Mouse (Mus musculus): ENCODE measurements around the gene Tmprss11b. TPM values are rescaled to one million over a fixed set of nuclear protein-coding genes. Genes with fewer than 3 reads are reported as not detected.
"Not testable (repeated sequence)": the region's sequence is repeated elsewhere in the genome, so short reads cannot be mapped to it uniquely, and the experiment has no call there.

The Tmprss11b gene
- polyA plus RNA-seq (2015; fragmentation: Nextera tagmentation; extraction: Ambion mirVana) = not detected in 2 replicates

GRCm38 (mm10) chr5:86676262-86676661 is at the start of gene Tmprss11b:
Gene Tmprss11b, minus strand, starts transcription at chr5:86676362.
- H3K4me2 ChIP-seq (replicated peaks; ENCODE audit: low read depth, low read length) = no peak within 1 kb of the TSS
- 72% methylated on average over 5 of the region's 5 CpGs for WGBS
- H3K4me3 ChIP-seq (ENCODE audit: low read length) = no peak within 1 kb of the TSS
- H3K9ac ChIP-seq (replicated peaks; ENCODE audit: low read length) = no peak within 1 kb of the TSS
- H3K27ac ChIP-seq (ENCODE audit: low read length) = no peak within 1 kb of the TSS
- H3K27me3 ChIP-seq (ENCODE audit: insufficient read depth, low read length) = no peaks in the 10 kb centered on the region
- no peaks in the 10 kb centered on the region for H3K9me3 ChIP-seq (ENCODE audit: low read length)
- no peak for ATAC-seq (ENCODE audit: low FRiP score, low TSS enrichment)
- no peaks in the 10 kb centered on the region for H3K4me1 ChIP-seq (ENCODE audit: insufficient read depth, low read length)
- no peaks in the 10 kb centered on the region for H3K36me3 ChIP-seq (ENCODE audit: insufficient read depth, low read length)

DNA sequence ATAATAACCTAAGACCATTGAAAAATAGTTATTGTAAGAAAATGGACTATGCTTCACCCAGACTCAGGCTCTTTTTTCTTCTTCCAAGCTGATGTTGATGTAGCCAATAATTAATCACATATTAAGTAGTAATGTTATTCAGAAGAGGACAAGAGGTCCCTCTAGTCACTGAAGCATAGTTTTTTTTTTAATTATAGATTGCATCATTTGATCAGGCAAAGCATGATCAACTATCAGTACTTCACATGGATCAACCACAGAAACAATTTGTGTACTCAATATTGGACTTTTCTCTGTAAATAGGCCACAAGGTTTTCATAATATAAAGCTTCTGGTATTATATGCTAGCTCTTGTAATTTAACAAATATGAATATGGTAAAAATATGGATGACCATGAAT is 48.9 kb upstream of the Tmprss11b start:
- Histone ChIP-seq H3K27ac (ENCODE audit: low read length) (no peak overlapping the region), H3K9ac (replicated peaks; ENCODE audit: low read length) (no peak overlapping the region), H3K4me2 (replicated peaks; ENCODE audit: low read depth, low read length) (no peak overlapping the region), H3K4me3 (ENCODE audit: low read length) (no peak overlapping the region), H3K9me3 (ENCODE audit: low read length) (no peaks in the 10 kb centered on the region), H3K4me1 (ENCODE audit: insufficient read depth, low read length) (no peaks in the 10 kb centered on the region), H3K27me3 (ENCODE audit: insufficient read depth, low read length) (no peaks in the 10 kb centered on the region), H3K36me3 (ENCODE audit: insufficient read depth, low read length) (no peaks in the 10 kb centered on the region)
- ATAC-seq (ENCODE audit: low FRiP score, low TSS enrichment) = no peak

DNA sequence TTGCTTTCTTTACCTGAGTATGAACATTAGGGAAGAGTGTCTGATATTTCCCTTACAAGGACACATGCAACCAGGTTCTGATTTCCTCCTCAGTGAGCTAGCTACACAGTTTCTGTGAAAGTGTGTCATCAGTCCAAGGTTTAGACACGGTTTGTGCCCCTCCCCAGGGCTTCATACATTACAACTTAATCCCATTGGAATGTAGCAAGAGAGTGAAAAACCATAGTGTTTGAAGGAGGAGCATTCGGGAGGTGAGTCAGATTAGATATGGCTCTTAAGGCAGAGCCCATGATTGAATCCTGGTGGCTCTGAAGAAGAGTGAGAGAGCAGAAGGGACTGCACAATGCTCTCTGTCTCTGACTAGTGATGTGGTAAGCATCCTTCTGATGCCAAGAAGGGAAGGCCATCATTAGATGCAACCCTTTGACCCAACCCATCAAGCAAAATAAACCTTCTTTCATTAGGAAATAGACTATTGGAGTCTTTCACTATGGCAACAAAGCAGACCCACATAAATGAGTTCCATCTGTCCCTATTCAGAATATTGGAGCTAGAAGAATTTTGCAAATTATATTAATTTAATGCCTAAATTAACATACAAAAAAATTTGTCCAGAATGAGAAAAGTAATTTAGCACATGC is 46.8 kb upstream of the Tmprss11b start:
- Histone ChIP-seq H3K4me2 (replicated peaks; ENCODE audit: low read depth, low read length) (no peak overlapping the region), H3K36me3 (ENCODE audit: insufficient read depth, low read length) (no peaks in the 10 kb centered on the region), H3K4me1 (ENCODE audit: insufficient read depth, low read length) (no peaks in the 10 kb centered on the region), H3K27me3 (ENCODE audit: insufficient read depth, low read length) (no peaks in the 10 kb centered on the region), H3K27ac (ENCODE audit: low read length) (no peak overlapping the region), H3K9ac (replicated peaks; ENCODE audit: low read length) (no peak overlapping the region), H3K9me3 (ENCODE audit: low read length) (no peaks in the 10 kb centered on the region), H3K4me3 (ENCODE audit: low read length) (no peak overlapping the region)
- no peak for ATAC-seq (ENCODE audit: low FRiP score, low TSS enrichment)
- 72% methylated on average over 2 of the region's 2 CpGs for WGBS

DNA sequence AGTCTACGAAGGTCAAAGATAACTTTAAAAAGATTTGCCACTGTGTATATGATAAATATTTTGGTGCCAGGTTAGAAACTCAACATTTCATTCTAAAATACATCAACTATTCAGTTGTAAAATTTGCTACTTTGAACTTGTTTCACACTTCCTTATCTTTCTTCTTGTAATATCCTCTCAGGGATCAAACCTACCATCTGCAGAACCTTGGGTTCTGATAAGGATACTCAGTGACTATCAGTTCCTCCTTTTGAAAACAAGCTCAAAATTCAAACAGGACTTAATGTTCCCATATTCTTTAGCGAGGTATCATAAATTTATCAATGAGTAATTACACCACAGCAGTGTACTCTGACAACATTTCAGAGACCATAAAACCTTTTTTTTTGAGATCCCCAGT is 38.8 kb upstream of the Tmprss11b start:
- Histone ChIP-seq H3K27ac (ENCODE audit: low read length) (no peak overlapping the region), H3K36me3 (ENCODE audit: insufficient read depth, low read length) (no peaks in the 10 kb centered on the region), H3K9me3 (ENCODE audit: low read length) (no peaks in the 10 kb centered on the region), H3K27me3 (ENCODE audit: insufficient read depth, low read length) (no peaks in the 10 kb centered on the region), H3K4me1 (ENCODE audit: insufficient read depth, low read length) (no peaks in the 10 kb centered on the region), H3K4me2 (replicated peaks; ENCODE audit: low read depth, low read length) (no peak overlapping the region), H3K4me3 (ENCODE audit: low read length) (no peak overlapping the region), H3K9ac (replicated peaks; ENCODE audit: low read length) (no peak overlapping the region)
- ATAC-seq (ENCODE audit: low FRiP score, low TSS enrichment) = no peak
- WGBS = 88% methylated on average over 2 of the region's 2 CpGs

DNA sequence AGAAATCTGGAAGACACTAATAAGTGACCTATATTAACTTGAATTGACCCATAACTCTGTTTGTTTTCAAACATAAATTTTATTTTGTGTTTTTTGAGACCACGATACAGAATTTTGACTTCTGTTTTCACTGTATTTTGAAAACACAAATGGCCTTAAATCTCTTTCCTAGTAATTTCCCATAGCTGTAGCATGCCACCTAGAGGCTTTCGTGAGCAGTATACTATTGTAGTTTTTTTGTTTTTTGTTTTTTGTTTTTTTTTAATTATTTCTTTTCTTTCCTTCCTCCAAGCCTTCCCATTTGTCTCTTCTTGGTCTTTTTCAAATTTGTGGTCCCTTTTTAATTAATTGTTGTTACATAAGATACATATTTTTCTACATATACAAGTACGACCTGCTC is 28.8 kb upstream of the Tmprss11b start:
- Histone ChIP-seq H3K9me3 (ENCODE audit: low read length) (no peaks in the 10 kb centered on the region), H3K9ac (replicated peaks; ENCODE audit: low read length) (no peak overlapping the region), H3K27me3 (ENCODE audit: insufficient read depth, low read length) (no peaks in the 10 kb centered on the region), H3K4me1 (ENCODE audit: insufficient read depth, low read length) (no peaks in the 10 kb centered on the region), H3K4me2 (replicated peaks; ENCODE audit: low read depth, low read length) (no peak overlapping the region), H3K4me3 (ENCODE audit: low read length) (no peak overlapping the region), H3K27ac (ENCODE audit: low read length) (no peak overlapping the region), H3K36me3 (ENCODE audit: insufficient read depth, low read length) (no peaks in the 10 kb centered on the region)
- WGBS = 76% methylated on average over 3 of the region's 3 CpGs
- no peak for ATAC-seq (ENCODE audit: low FRiP score, low TSS enrichment)

DNA sequence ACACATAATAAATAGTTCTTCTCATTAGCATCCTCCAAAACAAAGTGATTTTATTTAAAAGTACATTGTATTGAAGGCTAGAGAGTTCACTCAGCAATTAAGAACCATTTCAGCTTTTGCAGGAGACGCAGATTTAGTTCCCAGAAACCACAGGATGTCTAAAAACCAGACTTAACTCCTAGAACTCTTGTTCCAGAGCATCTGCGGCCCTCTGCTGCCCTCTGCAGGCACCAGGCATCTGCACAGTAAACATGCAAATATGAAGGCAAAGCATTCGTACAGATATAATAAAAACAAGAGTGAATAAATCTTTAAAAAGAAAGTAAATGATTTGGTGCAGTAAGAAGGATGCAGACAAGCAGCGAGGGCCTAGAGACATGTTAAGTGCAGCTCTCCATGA is 8.5 kb upstream of the Tmprss11b start:
- Histone ChIP-seq H3K27ac (ENCODE audit: low read length) (no peak overlapping the region), H3K9me3 (ENCODE audit: low read length) (no peaks in the 10 kb centered on the region), H3K4me2 (replicated peaks; ENCODE audit: low read depth, low read length) (no peak overlapping the region), H3K4me1 (ENCODE audit: insufficient read depth, low read length) (no peaks in the 10 kb centered on the region), H3K9ac (replicated peaks; ENCODE audit: low read length) (no peak overlapping the region), H3K4me3 (ENCODE audit: low read length) (no peak overlapping the region), H3K27me3 (ENCODE audit: insufficient read depth, low read length) (no peaks in the 10 kb centered on the region), H3K36me3 (ENCODE audit: insufficient read depth, low read length) (no peaks in the 10 kb centered on the region)
- 62% methylated on average over 4 of the region's 4 CpGs for WGBS
- no peak for ATAC-seq (ENCODE audit: low FRiP score, low TSS enrichment)

DNA sequence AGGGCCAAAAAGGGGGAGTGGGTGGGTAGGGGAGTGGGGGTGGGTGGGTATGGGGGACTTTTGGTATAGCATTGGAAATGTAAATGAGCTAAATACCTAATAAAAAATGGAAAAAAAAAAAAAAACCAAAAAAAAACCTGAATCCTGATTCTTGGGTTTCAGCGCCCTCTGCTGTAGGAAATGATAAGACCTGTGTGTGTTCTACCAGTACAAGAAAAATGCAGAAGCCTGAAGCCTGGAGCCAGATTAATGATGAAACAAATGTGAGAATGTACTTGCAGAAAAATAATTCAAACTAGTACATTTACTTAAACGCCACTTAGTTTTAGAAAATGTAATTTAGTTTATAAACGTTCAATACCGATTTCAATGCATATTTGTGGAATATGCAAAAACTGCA is 27.0 kb downstream of the Tmprss11b start:
- H3K9me3 ChIP-seq (ENCODE audit: low read length); H3K27ac ChIP-seq (ENCODE audit: low read length); H3K4me1 ChIP-seq (ENCODE audit: insufficient read depth, low read length); H3K36me3 ChIP-seq (ENCODE audit: insufficient read depth, low read length); H3K27me3 ChIP-seq (ENCODE audit: insufficient read depth, low read length); H3K9ac ChIP-seq (replicated peaks; ENCODE audit: low read length); H3K4me2 ChIP-seq (replicated peaks; ENCODE audit: low read depth, low read length); ATAC-seq (ENCODE audit: low FRiP score, low TSS enrichment); H3K4me3 ChIP-seq (ENCODE audit: low read length): not testable (repeated sequence)
- WGBS = 30% methylated on average over 4 of the region's 4 CpGs

- Histone ChIP-seq H3K4me1 (ENCODE audit: insufficient read depth, low read length) (no peaks in the 10 kb centered on the region), H3K4me2 (replicated peaks; ENCODE audit: low read depth, low read length) (no peak overlapping the region), H3K36me3 (ENCODE audit: insufficient read depth, low read length) (no peaks in the 10 kb centered on the region), H3K9ac (replicated peaks; ENCODE audit: low read length) (no peak overlapping the region), H3K27me3 (ENCODE audit: insufficient read depth, low read length) (no peaks in the 10 kb centered on the region), H3K9me3 (ENCODE audit: low read length) (no peaks in the 10 kb centered on the region), H3K4me3 (ENCODE audit: low read length) (no peak overlapping the region), H3K27ac (ENCODE audit: low read length) (no peak overlapping the region)
- ATAC-seq (ENCODE audit: low FRiP score, low TSS enrichment) = no peak
- WGBS = 59% methylated on average over 3 of the region's 3 CpGs
Observed at GRCm38 (mm10) chr5:86640795-86641194, 35.4 kb downstream of the Tmprss11b start.

DNA sequence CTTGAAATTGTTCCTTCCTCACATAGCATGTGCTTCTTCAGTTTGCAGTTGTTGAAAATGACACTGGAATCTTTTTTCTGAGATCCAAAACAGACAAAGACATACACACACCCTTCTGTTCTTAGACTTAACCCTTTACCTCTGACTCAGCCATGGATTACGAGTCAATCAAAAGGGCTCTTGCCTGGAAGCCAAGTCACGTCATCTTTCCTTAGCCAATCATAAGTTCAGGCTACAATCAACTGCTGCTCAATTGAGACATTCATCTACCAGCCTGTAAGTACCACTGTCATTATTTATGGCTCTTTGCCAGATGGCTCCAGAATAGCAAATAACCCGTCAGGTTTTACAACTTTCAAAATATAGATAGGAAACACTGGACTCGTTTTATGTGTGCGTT is 43.8 kb downstream of the Tmprss11b start, which contains the start of gene Tmprss11f:
Tmprss11f (minus strand) TSS at position 101 of the 400 bp plus-strand sequence.
- no peak within 1 kb of the TSS for H3K27ac ChIP-seq (ENCODE audit: low read length)
- 60% methylated on average over 5 of the region's 5 CpGs for WGBS
- H3K9me3 ChIP-seq (ENCODE audit: low read length) = no peaks in the 10 kb centered on the region
- H3K4me3 ChIP-seq (ENCODE audit: low read length) = no peak within 1 kb of the TSS
- no peak for ATAC-seq (ENCODE audit: low FRiP score, low TSS enrichment)
- H3K4me1 ChIP-seq (ENCODE audit: insufficient read depth, low read length) = no peaks in the 10 kb centered on the region
- no peak within 1 kb of the TSS for H3K4me2 ChIP-seq (replicated peaks; ENCODE audit: low read depth, low read length)
- no peaks in the 10 kb centered on the region for H3K27me3 ChIP-seq (ENCODE audit: insufficient read depth, low read length)
- no peaks in the 10 kb centered on the region for H3K36me3 ChIP-seq (ENCODE audit: insufficient read depth, low read length)
- H3K9ac ChIP-seq (replicated peaks; ENCODE audit: low read length) = no peak within 1 kb of the TSS

GRCm38 (mm10) chr5:86630700-86631099 is 45.5 kb downstream of the Tmprss11b start:
- 70% methylated on average over 2 of the region's 2 CpGs for WGBS
- no peak for ATAC-seq (ENCODE audit: low FRiP score, low TSS enrichment)
- H3K4me2 ChIP-seq (replicated peaks; ENCODE audit: low read depth, low read length) = no peak overlapping the region

More at GRCm38 (mm10) chr5:86630700-86631099, 45.5 kb downstream of the Tmprss11b start:
- Histone ChIP-seq H3K27ac (ENCODE audit: low read length) (no peak overlapping the region), H3K36me3 (ENCODE audit: insufficient read depth, low read length) (no peaks in the 10 kb centered on the region), H3K9me3 (ENCODE audit: low read length) (no peaks in the 10 kb centered on the region), H3K4me1 (ENCODE audit: insufficient read depth, low read length) (no peaks in the 10 kb centered on the region), H3K27me3 (ENCODE audit: insufficient read depth, low read length) (no peaks in the 10 kb centered on the region), H3K4me3 (ENCODE audit: low read length) (no peak overlapping the region), H3K9ac (replicated peaks; ENCODE audit: low read length) (no peak overlapping the region)

All from kidney, embryonic 16.5 days (tissue).